Mouse (Mus musculus): ENCODE measurements at regions not wholly inside any gene's neighbourhood (a gene's known extent, or its start where the extent isn't known, plus 50 kb on each side); places are given as distances from the start of the nearest gene placed in this dataset.

DNA sequence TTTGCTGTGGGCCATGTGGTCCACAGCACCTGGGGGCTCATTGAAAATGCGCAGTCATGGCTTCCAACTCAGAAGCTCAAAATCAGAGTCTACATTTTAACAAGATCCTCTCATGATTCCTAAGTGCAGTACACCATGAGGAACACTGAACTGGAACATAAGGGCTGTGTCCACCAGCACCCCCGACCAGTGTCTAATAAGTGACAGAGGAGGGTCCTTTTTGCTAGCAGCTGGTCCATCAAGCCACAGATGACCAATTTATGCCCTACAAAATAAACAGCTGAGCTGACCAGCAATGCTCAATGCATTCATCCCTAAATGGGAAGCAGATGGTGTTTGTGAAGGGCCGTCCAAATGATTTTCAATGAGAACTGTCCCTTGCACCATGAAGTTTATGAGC lies 1478.7 kb upstream of the Lrrc6 start:
- Histone ChIP-seq H3K4me1 (ENCODE audit: control insufficient read depth, insufficient read depth, low read length) (no peaks in the 10 kb centered on the region; the same call in 1 of the 2 replicates), H3K4me3 (ENCODE audit: insufficient read depth, low read length) (no peak overlapping the region), H3K27ac (ENCODE audit: insufficient read depth, low read length) (no peak overlapping the region)
- TF ChIP-seq CTCF (IDR thresholded peaks at IDR 0.05; ENCODE audit: extremely low read depth, insufficient read depth, low read length) (no peak), POLR2A (IDR thresholded peaks at IDR 0.05; ENCODE audit: extremely low read depth, insufficient read depth, low read length) (no peak)

- no peak overlapping the region for H3K4me3 ChIP-seq (ENCODE audit: insufficient read depth, low read length)
- TF ChIP-seq CTCF (IDR thresholded peaks at IDR 0.05; ENCODE audit: extremely low read depth, insufficient read depth, low read length) (no peak), POLR2A (IDR thresholded peaks at IDR 0.05; ENCODE audit: extremely low read depth, insufficient read depth, low read length) (no peak)
- no peak overlapping the region for H3K27ac ChIP-seq (ENCODE audit: insufficient read depth, low read length)
- no peaks in the 10 kb centered on the region; the same call in 1 of the 2 replicates for H3K4me1 ChIP-seq (ENCODE audit: control insufficient read depth, insufficient read depth, low read length)
Measured at GRCm38 (mm10) chr15:67977210-67977609, 1476.5 kb upstream of the Lrrc6 start.

DNA sequence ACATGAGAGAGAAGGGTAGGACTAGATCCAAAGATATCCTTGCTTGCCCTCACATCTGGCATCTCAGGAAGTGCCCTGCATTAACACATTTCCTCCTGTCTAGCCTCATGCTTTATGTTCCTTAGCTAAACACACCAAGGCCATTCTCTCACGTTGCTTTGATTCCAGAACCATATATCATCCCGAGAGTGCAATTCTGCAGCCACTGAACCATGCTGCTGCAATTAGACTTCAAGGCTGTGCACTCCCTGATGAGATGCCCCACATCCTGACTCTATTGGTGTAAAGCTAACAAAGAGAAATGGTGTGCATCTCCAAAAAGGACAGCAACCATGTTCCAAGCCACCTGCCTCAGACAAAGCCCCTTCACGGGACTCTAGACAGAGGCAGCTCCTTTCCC lies 1471.3 kb upstream of the Lrrc6 start:
- no peaks in the 10 kb centered on the region; the same call in 1 of the 2 replicates for H3K4me1 ChIP-seq (ENCODE audit: control insufficient read depth, insufficient read depth, low read length)
- TF ChIP-seq POLR2A (IDR thresholded peaks at IDR 0.05; ENCODE audit: extremely low read depth, insufficient read depth, low read length) = no peak
- no peak for TF ChIP-seq CTCF (IDR thresholded peaks at IDR 0.05; ENCODE audit: extremely low read depth, insufficient read depth, low read length)
- H3K27ac ChIP-seq (ENCODE audit: insufficient read depth, low read length) = no peak overlapping the region
- H3K4me3 ChIP-seq (ENCODE audit: insufficient read depth, low read length) = no peak overlapping the region

- H3K27ac ChIP-seq (ENCODE audit: insufficient read depth, low read length) = no peak overlapping the region
- no peak overlapping the region for H3K4me3 ChIP-seq (ENCODE audit: insufficient read depth, low read length)
- no peaks in the 10 kb centered on the region for H3K4me1 ChIP-seq (ENCODE audit: control insufficient read depth, insufficient read depth, low read length)
- TF ChIP-seq CTCF (IDR thresholded peaks at IDR 0.05; ENCODE audit: extremely low read depth, insufficient read depth, low read length) = no peak
- TF ChIP-seq POLR2A (IDR thresholded peaks at IDR 0.05; ENCODE audit: extremely low read depth, insufficient read depth, low read length) = no peak
Measured at GRCm38 (mm10) chr15:67954216-67954615, 1453.5 kb upstream of the Lrrc6 start.

GRCm38 (mm10) chr15:67950281-67951040 lies 1449.8 kb upstream of the Lrrc6 start:
- H3K27ac ChIP-seq (ENCODE audit: insufficient read depth, low read length) = no peak overlapping the region
- no peak overlapping the region for H3K4me3 ChIP-seq (ENCODE audit: insufficient read depth, low read length)
- TF ChIP-seq POLR2A (IDR thresholded peaks at IDR 0.05; ENCODE audit: extremely low read depth, insufficient read depth, low read length) (no peak), CTCF (IDR thresholded peaks at IDR 0.05; ENCODE audit: extremely low read depth, insufficient read depth, low read length) (no peak)
- H3K4me1 ChIP-seq (ENCODE audit: control insufficient read depth, insufficient read depth, low read length) = no peaks in the 10 kb centered on the region

DNA sequence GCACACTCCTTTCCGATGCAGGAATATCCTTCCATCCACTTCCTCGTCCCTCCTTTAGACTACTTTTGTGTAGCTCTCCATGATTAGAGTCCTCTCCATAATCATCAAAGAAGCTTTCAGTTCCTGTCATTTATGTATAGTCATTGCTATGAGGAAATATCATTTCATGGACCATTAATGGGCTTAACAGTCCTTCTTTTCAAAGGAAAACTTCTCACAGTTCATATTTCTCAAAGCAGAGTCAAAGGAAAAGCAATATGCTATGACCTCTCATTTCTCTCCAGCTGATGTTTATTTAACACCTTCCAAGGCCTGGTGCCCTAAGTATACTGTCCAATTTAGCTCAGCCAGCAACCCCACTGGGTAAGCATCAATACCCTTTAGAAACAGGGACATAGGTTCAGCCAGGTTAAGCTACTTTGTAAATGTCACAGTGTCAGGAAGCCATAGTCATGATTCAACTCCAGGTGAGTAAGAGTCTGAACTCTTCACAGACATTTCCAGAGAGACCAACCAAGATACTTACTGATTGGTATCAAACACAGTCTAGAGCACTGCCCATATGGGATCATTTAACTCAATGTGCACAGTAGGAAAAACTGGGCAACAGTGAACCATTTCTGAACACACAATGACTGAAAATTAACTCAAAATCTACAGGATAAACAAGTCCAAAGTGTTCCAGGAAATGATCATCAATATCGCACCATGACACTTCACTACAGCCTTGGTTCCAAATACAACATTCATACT lies 1443.8 kb upstream of the Lrrc6 start:
- no peak for TF ChIP-seq POLR2A (IDR thresholded peaks at IDR 0.05; ENCODE audit: extremely low read depth, insufficient read depth, low read length)
- no peak for TF ChIP-seq CTCF (IDR thresholded peaks at IDR 0.05; ENCODE audit: extremely low read depth, insufficient read depth, low read length)
- Histone ChIP-seq H3K27ac (ENCODE audit: insufficient read depth, low read length) (no peak overlapping the region), H3K4me3 (ENCODE audit: insufficient read depth, low read length) (no peak overlapping the region), H3K4me1 (ENCODE audit: control insufficient read depth, insufficient read depth, low read length) (no peaks in the 10 kb centered on the region; the same call in 1 of the 2 replicates)

- Histone ChIP-seq H3K4me1 (ENCODE audit: control insufficient read depth, insufficient read depth, low read length) (no peaks in the 10 kb centered on the region; the same call in 1 of the 2 replicates), H3K4me3 (ENCODE audit: insufficient read depth, low read length) (no peak overlapping the region), H3K27ac (ENCODE audit: insufficient read depth, low read length) (no peak overlapping the region)
- no peak for TF ChIP-seq POLR2A (IDR thresholded peaks at IDR 0.05; ENCODE audit: extremely low read depth, insufficient read depth, low read length)
- TF ChIP-seq CTCF (IDR thresholded peaks at IDR 0.05; ENCODE audit: extremely low read depth, insufficient read depth, low read length) = no peak
Measured at GRCm38 (mm10) chr15:67943046-67943445, 1442.3 kb upstream of the Lrrc6 start.

DNA sequence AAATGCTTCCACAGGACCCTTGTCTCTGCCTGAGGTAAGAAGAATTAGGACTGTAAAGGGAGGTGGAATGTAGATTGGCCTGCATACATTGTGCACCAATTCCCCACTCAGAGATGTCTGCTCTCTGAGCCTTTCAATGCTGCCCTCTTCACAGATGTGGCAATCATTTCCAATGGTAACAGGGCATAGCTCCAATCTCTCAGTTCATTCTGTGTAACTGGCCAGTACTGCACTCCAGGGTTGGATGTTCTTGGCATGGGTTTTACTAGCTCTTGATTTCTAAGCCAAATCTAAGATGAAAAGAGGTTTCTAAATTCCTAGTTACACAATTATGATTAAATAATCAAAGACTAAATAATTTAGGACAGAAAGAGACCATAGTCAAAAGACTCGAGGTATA lies 1439.8 kb upstream of the Lrrc6 start:
- H3K4me3 ChIP-seq (ENCODE audit: insufficient read depth, low read length) = no peak overlapping the region
- H3K27ac ChIP-seq (ENCODE audit: insufficient read depth, low read length) = no peak overlapping the region
- no peaks in the 10 kb centered on the region; the same call in 1 of the 2 replicates for H3K4me1 ChIP-seq (ENCODE audit: control insufficient read depth, insufficient read depth, low read length)
- TF ChIP-seq POLR2A (IDR thresholded peaks at IDR 0.05; ENCODE audit: extremely low read depth, insufficient read depth, low read length) (no peak), CTCF (IDR thresholded peaks at IDR 0.05; ENCODE audit: extremely low read depth, insufficient read depth, low read length) (no peak)

- no peak overlapping the region for H3K4me3 ChIP-seq (ENCODE audit: insufficient read depth, low read length)
- no peak for TF ChIP-seq CTCF (IDR thresholded peaks at IDR 0.05; ENCODE audit: extremely low read depth, insufficient read depth, low read length)
- TF ChIP-seq POLR2A (IDR thresholded peaks at IDR 0.05; ENCODE audit: extremely low read depth, insufficient read depth, low read length) = no peak
- H3K4me1 ChIP-seq (ENCODE audit: control insufficient read depth, insufficient read depth, low read length) = peaks cover 2% of the 10 kb centered on the region; the same call in 1 of the 2 replicates
- H3K27ac ChIP-seq (ENCODE audit: insufficient read depth, low read length) = no peak overlapping the region
Measured at GRCm38 (mm10) chr15:67924885-67925284, 1424.2 kb upstream of the Lrrc6 start.
